Mouse (Mus musculus): ENCODE results near the gene 2010111I01Rik.
"Not testable (repeated sequence)": the region's sequence is repeated elsewhere in the genome, so short reads cannot be mapped to it uniquely, and the experiment has no call there.

The 2010111I01Rik gene

GRCm38 (mm10) chr13:62964640-62965311 is at the start of gene 2010111I01Rik:
2010111I01Rik (plus strand) TSS chr13:62964893.
- DNase-seq = peak; percentile 99

DNA sequence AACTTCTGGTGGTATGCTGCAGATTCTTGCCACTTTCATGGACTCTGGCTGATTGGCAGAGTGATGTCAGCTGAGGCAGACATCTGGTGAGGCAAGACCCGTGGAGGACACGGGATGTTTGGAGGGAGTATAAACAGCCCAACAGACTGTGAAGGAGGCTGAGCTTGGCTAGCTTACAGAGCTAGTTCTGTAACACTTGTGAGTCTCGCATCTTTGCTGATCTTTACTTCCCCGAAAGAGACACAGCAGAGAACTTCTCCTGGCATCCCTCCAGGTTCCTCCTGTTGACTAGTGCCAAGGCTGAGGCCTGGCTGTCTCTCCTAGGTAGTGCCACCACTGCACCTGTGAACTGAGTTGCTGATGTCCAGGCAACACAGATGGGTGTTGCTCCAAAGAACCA is 48.0 kb upstream of the 2010111I01Rik start:
- DNase-seq = peak in 1 of 2 experiments; percentile 22

DNA sequence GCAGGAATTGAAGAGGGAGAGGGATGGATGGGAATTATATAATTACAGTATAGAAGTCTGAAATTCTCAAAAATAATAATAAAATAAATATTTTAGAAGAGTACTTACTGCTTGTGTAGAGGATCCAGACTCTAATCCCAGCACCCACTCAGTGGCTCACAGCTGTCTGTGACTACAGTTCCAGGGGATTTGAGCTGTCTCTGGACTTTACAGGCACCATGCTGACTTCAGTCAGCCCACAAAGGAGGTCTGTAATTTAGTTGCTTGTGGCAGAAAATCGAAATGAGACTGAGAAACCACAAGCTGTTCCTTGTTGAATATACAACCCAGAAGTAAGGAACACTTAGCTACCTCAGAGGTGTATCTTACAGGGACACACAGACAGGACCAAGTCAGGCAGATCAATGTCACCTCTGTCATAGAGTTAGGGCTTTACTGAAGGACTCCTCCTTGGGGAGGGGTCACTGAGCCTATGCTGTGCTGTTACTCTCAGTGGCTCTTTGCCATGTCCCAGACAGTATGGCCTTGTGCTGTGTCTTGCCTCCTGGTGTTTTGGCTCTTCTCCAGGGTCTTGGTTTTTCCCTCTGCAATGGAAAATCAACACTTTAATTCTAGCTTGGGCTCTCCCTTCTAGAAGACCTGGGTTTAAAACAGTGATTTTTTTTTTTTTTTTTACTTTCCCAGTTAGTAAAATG is 47.1 kb upstream of the 2010111I01Rik start:
- DNase-seq = no peak

- DNase-seq = peak; percentile 92 to 93
These were observed 44.9 kb upstream of the 2010111I01Rik start for GRCm38 (mm10) chr13:62919647-62920341.

DNA sequence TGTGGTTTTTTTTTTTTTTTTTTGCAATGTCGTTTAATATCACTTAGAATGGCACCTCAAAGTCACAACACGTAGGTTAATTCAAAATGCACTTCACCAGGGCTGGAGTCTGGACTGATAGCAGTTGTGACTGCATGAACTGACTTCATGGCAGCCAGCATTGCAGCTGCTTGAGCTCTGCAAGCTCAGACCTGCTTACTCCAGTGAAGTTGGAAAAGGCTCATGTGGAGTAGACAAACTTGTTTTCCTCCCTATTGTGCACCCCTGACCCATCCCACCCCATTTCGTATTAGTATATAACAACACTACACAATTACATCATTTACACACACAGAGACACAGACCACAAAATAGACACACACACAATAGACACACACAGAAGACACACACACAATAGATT is 42.0 kb upstream of the 2010111I01Rik start:
- DNase-seq = no peak

GRCm38 (mm10) chr13:62923182-62923581 is 41.5 kb upstream of the 2010111I01Rik start:
- DNase-seq = no peak

GRCm38 (mm10) chr13:62926479-62926878 is 38.2 kb upstream of the 2010111I01Rik start:
- DNase-seq = peak; percentile 76 to 81

- no peak for DNase-seq
These were observed 37.2 kb upstream of the 2010111I01Rik start for GRCm38 (mm10) chr13:62927470-62927869.

DNA sequence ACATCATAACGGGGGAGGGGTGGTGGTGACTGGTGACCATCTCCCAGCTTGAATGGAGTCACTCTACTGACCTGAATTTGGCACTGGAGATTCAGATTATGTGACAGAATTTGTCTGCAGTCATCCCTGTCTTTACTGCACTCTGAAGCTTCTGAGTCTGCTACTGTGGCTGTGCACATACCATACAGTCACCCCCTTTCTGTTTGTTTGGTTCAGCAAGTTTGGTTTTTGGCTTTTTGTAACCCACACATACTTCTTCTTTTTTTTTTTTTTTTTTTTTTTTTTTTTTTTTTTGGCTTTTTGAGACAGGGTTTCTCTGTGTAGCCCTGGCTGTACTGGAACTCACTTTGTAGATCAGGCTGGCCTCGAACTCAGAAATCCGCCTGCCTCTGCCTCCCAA is 35.5 kb upstream of the 2010111I01Rik start:
- not testable (repeated sequence) for DNase-seq

DNA sequence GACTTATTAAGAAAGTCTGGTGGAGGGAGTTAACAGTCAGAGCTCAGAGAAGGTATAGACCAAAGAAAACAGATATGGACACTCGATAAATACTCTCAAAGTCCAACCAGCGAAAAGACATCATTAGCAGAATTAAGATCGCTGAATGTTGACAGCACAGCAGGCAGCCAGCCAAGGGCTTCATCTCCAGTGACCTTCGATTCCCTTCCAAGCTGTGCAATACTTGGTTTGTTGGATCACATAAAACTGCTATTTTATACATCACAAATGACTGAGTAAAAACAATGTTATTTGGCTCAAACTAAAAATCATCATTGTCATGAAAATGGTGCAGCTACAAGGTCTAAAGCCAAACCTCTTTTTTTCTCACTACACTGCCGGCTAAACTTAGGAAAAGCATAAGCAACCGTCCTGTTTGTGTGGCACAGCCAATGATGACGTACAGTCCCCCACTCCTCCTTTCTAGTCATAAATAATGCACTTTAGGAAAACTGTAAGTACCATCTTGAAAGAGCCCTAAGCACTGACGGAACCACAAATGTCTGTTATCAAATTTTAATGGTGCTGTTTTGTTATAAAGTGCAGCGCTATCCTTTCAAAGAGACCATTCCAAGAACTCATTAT is 34.8 kb upstream of the 2010111I01Rik start:
- DNase-seq = peak; percentile 84 to 86

- no peak for DNase-seq
These were observed 32.2 kb upstream of the 2010111I01Rik start for GRCm38 (mm10) chr13:62932452-62932851.

DNA sequence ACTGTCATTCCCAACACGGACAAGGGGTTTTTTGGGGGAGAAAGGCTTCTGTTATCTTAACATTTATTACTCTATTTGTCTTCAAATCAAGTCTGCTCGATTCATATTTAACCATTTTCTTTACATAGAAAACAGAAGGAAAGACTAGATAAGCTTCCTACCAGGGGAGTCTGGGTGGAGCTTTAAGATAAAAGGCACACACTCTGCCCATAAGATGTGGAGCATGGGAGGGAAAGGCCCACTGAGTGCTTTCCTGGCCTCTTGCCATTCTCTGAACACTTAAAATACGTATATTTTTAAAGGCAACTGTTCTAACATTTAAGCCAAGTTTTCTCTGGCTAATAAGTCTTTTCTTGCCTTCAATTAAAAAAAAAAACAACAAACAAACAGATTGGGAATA is 25.3 kb upstream of the 2010111I01Rik start:
- no peak for DNase-seq

DNA sequence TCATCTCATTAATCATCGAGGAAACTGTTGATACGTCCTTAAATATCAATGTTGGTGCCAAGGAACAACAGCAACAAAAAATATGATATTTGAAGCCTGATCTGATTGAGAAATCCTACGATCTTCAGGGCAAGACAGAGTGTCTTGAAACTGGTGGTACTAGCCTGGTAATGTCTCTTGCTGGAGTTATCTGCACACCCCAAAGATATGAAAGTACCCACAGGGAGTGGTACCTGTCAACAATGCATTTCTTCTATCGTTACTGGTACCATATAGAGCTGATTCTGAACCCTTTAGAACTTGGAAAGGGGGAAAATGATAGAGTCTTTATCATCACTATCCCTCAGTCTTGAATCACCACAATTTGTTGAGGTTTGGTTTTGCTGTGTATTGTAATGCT is 24.9 kb upstream of the 2010111I01Rik start:
- no peak for DNase-seq

GRCm38 (mm10) chr13:62940721-62941120 is 24.0 kb upstream of the 2010111I01Rik start:
- no peak for DNase-seq

DNA sequence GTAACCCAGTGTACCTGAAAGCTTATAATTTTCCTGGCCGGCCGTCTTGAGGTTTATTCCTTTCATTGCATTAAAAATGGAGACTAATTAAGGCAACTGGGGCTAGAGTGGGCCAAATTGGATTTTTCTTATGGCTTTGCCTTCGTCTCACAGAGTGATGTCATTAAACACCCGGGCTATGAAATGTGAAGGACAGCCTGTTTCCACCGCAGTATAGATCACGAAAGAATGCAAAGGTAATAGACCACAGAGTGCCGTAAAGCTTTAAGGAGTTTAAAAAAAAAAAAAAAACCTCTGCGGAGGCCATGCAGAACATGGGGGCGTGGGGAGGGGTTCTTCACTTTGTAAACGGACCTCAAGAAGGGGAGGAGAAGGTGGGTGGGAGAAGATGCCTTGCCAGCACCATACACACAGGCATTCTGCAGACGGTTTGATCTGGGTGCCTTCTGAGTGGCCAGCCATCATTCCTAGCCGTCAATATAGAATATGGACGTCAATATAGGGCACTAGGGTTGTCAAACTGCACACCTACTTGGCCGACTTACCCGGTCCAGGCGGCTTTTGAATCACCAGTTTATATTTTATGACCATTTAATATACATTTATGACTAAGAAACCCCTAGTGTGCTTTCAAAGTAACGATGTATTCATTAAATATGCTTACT is 23.2 kb upstream of the 2010111I01Rik start:
- no peak for DNase-seq

DNA sequence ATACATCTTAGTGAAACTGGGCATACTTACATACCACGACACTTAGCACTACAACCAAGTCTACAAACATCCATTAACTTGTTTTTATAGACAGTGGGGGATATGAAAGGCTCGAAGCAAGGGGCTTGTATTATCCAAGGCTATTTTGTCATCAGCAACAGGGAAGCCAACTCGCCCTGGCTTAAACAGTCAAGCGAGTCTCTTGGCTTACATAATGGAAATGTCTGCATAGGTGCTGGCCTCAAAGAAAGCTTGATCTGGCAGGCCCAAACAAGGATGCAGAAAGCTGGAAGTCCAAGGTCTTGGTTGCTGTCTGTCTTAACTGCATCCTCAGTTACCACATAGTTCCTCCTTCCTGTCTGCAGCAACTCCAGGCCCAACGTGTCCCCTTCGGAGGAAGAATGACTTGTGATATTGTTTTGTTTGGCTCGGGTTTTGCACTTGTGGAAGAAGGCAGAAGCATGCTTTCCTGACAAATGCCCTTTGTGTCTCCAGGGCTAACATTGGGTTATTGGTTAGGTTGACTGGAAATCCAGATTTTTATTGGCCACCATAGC is 21.3 kb upstream of the 2010111I01Rik start:
- DNase-seq = no peak

GRCm38 (mm10) chr13:62944109-62944508 is 20.6 kb upstream of the 2010111I01Rik start:
- no peak for DNase-seq

DNA sequence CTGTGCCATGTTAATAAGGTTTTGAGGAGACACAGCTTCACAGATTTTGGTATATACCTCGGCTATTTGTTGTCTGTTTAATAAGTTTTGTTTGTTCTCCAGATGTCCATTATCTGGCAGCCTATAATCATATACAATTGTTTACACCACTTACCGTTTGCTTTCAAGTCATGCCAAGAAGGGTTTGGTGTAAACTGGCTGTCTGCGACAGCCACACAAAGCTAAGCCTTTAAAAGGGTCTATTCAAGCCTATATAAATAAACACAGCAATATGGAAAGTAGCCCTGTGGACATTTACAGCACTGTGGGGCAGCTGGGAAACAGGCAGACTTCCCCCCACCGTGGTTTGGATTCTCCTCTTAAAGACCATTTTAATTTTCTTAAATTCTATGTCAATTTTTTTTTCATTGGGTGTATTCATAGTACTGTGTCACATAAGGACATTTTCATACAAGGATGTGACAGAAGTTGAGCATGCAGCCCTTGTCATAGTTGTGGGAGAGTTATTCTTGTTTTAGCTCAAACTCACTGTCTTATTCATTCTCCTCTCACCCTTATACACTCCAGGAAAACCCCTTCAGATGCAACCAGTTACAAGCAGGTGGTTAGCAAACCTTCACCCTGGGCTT is 15.0 kb upstream of the 2010111I01Rik start:
- no peak for DNase-seq

- no peak for DNase-seq
These were observed 13.1 kb upstream of the 2010111I01Rik start for GRCm38 (mm10) chr13:62951606-62952005.

DNA sequence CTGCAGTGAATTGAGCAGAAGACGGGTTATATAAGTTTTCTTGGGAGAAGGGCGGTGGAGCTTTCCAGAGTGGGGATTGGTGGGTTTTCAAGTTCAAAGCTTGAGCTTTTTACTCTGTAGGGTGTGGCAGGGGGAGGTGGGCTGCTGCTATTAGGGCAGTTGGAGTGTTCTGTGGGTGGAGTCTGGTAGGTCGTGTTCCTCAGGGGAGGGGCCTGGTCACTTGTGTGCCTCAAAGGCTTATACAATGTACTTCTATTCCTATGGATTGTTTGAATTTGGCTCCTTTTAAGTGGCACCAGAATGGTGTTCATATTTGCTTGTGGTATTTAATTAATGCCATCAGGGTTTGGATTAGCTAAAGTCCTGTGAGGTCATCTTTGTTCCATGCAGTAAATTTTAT is 12.6 kb upstream of the 2010111I01Rik start:
- DNase-seq = no peak

GRCm38 (mm10) chr13:62952624-62953023 is 12.1 kb upstream of the 2010111I01Rik start:
- no peak for DNase-seq

GRCm38 (mm10) chr13:62955997-62956396 is 8.7 kb upstream of the 2010111I01Rik start:
- DNase-seq = no peak
